Mouse (Mus musculus): ENCODE results near the gene Spns3. TPM values are rescaled to one million over a fixed set of nuclear protein-coding genes. Genes with fewer than 3 reads are reported as not detected.
A peak's percentile ranks its signal among the peaks of the same experiment; 100 is the strongest.

Spns3 gene
- total and polyA plus RNA-seq, 2 experiments from 2014 or later: 0.10 to 0.25 TPM

DNA sequence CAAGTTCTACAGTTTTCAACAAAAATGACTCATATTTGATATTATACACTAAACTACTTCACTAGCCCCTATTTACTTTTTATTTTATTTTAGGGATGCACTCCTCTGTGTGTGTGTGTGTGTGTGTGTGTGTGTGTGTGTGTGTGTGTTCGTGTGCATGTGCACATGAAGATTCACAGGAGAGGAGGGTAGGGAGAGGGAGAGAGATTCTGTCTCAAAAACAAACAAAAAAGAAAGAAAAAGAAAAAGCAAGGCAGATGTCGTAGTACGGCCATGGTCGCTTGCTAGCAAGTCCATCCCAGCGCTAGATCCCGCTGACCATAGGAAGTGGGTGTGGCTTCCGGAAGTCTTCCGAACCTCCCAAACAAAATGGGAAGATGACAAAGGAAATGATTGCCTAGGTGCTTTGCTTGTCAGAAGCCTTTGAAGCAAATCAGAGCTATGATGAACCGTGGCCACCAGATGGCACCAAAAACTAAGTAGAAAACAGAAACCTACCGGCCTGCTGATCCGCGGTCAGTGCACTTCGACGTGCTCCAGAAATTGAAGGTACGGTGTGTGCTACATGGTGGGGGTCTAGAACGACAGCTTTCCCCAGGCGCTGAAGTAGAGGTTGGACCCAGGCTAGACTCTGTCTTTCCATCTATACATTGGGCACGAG lies 20.1 kb upstream of the Spns3 start:
- DNase-seq (ENCODE audit: low spot score) (peak; percentile 93), ATAC-seq (peak; percentile 76)
- H3K36me3 ChIP-seq (ENCODE audit: insufficient read depth, low read length): no peaks in the 10 kb centered on the region
- WGBS: 2% methylated on average over 18 of the region's 18 CpGs
- H3K27me3 ChIP-seq (ENCODE audit: insufficient read depth, low read length): no peaks in the 10 kb centered on the region
- peak overlapping the region; percentile 38; the same call in 1 of the 2 replicates for H3K9ac ChIP-seq (replicated peaks; ENCODE audit: low read length)
- no peaks in the 10 kb centered on the region for H3K4me1 ChIP-seq (ENCODE audit: insufficient read depth, low read length)
- no peaks in the 10 kb centered on the region for H3K9me3 ChIP-seq (ENCODE audit: low read length)
- peak overlapping the region; percentile 51 for H3K4me2 ChIP-seq (ENCODE audit: low read depth, low read length)
- no peak overlapping the region for H3K27ac ChIP-seq
- peak; percentile 91 for TF ChIP-seq CTCF (IDR thresholded peaks at IDR 0.05; ENCODE audit: low read depth)
- peak overlapping the region; percentile 24 for H3K4me3 ChIP-seq (ENCODE audit: low read length)

DNA sequence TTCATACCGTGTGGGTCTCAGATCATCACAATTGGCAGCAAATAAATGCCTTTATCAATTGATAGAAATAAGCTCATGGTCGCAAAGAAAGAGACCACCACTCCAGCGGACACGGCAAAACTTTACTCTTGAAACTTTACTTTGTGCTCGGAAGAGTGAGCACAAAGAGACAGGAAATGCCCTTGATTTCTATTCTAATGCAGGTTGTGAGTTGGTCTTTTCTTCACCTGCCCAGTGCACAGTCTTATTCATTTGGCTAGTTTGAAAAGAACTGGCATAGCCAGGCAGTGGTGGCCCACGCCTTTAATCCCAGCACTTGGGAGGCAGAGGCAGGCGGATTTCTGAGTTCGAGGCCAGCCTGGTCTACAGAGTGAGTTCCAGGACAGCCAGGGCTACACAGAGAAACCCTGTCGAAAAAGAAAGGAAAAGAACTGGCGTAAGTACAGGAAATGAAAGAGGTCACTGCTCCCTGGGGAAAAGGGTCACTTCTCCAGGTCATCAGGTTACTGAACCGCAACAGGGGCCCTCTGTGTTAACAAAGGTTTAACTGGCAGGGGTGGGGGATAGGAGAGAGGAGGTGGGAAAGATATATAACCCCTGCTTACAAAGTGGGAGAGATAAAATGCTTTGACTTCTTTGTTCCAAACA lies 19.5 kb upstream of the Spns3 start:
- Histone ChIP-seq H3K4me2 (ENCODE audit: low read depth, low read length) (peak overlapping the region; percentile 51; the same call in 1 of the 2 replicates), H3K9me3 (ENCODE audit: low read length) (no peaks in the 10 kb centered on the region), H3K4me3 (ENCODE audit: low read length) (no peak overlapping the region; the same call in 1 of the 2 replicates), H3K27me3 (ENCODE audit: insufficient read depth, low read length) (no peaks in the 10 kb centered on the region), H3K27ac (no peak overlapping the region), H3K4me1 (ENCODE audit: insufficient read depth, low read length) (no peaks in the 10 kb centered on the region), H3K36me3 (ENCODE audit: insufficient read depth, low read length) (no peaks in the 10 kb centered on the region), H3K9ac (replicated peaks; ENCODE audit: low read length) (no peak overlapping the region)
- TF ChIP-seq CTCF (IDR thresholded peaks at IDR 0.05; ENCODE audit: low read depth): no peak
- whole genome bisulfite sequencing: 72% methylated on average over 11 of the region's 11 CpGs
- ATAC-seq: no peak
- DNase-seq (ENCODE audit: low spot score): no peak

DNA sequence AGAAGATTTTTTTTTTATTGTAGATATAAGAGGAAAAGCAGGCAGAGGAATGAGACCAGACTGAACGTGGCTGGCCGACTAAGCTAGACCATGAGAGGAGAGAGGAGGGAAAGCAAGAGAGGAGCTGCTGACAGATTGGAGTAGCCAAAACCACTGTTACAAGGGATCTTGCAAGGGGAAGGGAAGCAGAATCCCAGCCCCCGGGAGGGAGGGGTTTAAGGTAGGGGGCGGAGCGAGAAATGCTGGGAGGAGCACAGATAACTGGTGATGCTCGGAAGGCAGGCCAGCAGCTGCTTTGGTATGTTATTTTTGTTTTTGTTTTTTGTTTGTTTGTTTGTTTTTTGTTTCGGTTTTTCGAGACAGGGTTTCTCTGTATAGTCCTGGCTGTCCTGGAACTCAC lies 18.7 kb upstream of the Spns3 start:
- TF ChIP-seq CTCF (IDR thresholded peaks at IDR 0.05; ENCODE audit: low read depth): no peak
- Histone ChIP-seq H3K4me3 (ENCODE audit: low read length) (no peak overlapping the region), H3K36me3 (ENCODE audit: insufficient read depth, low read length) (no peaks in the 10 kb centered on the region), H3K4me1 (ENCODE audit: insufficient read depth, low read length) (no peaks in the 10 kb centered on the region), H3K4me2 (ENCODE audit: low read depth, low read length) (no peak overlapping the region), H3K9me3 (ENCODE audit: low read length) (no peaks in the 10 kb centered on the region), H3K27me3 (ENCODE audit: insufficient read depth, low read length) (no peaks in the 10 kb centered on the region), H3K9ac (replicated peaks; ENCODE audit: low read length) (no peak overlapping the region), H3K27ac (no peak overlapping the region)
- 56% methylated on average over 8 of the region's 8 CpGs for WGBS
- DNase-seq (ENCODE audit: low spot score) (no peak), ATAC-seq (no peak)

DNA sequence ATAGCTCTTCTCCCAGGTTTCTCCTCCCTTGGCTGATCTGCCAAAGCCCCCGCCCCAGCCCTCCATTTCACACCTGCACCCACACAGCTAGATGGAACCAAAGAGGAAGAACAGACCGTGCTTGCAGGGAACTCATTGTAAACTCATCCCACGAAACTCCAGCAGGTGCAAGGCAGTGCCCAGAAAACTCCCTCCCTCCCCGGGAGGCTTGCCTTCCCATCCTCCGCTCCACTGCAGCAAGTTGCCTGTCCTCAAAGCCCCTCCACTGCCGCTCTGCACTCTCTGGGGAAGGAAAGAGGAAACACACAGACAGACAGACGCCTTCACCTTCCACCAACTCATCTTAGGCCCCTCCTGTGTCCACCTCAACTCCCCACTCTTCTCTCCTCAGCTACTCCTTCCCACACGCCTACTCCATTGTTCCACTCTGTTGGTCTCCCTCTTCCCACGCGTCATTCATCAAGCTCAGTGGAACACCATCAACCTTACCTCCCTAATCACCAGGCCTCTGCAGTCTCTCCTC lies 16.6 kb upstream of the Spns3 start:
- H3K4me2 ChIP-seq (ENCODE audit: low read depth, low read length): no peak overlapping the region
- DNase-seq (ENCODE audit: low spot score): no peak
- no peak for TF ChIP-seq CTCF (IDR thresholded peaks at IDR 0.05; ENCODE audit: low read depth)
- H3K27me3 ChIP-seq (ENCODE audit: insufficient read depth, low read length): no peaks in the 10 kb centered on the region
- no peak overlapping the region for H3K9ac ChIP-seq (replicated peaks; ENCODE audit: low read length)
- no peaks in the 10 kb centered on the region for H3K4me1 ChIP-seq (ENCODE audit: insufficient read depth, low read length)
- WGBS: 34% methylated on average over 10 of the region's 10 CpGs
- no peak for ATAC-seq
- H3K36me3 ChIP-seq (ENCODE audit: insufficient read depth, low read length): no peaks in the 10 kb centered on the region
- no peak overlapping the region for H3K4me3 ChIP-seq (ENCODE audit: low read length)
- no peak overlapping the region for H3K27ac ChIP-seq
- H3K9me3 ChIP-seq (ENCODE audit: low read length): no peaks in the 10 kb centered on the region

DNA sequence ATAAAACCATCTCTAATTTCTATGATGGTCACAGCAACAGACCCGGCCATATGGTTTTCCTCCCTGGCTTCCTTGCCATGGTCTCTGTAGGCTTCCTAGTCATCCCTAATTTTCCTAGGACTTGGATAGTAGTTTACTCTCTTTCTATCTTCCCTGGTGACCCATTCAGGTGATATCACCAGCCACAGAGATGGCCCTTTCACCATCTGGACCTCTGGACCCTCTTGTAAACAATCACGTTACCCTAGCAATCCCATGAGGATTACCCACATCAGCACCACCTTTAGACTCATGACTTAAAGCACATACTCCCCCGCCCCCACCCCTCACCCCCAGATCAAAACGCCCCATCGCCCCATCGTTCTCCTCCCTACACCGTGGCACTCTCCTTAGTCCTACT lies 16.0 kb upstream of the Spns3 start:
- TF ChIP-seq CTCF (IDR thresholded peaks at IDR 0.05; ENCODE audit: low read depth): no peak
- H3K36me3 ChIP-seq (ENCODE audit: insufficient read depth, low read length): no peaks in the 10 kb centered on the region
- 76% methylated on average over 7 of the region's 7 CpGs for WGBS
- no peak for DNase-seq (ENCODE audit: low spot score)
- no peaks in the 10 kb centered on the region for H3K27me3 ChIP-seq (ENCODE audit: insufficient read depth, low read length)
- no peaks in the 10 kb centered on the region for H3K9me3 ChIP-seq (ENCODE audit: low read length)
- H3K4me1 ChIP-seq (ENCODE audit: insufficient read depth, low read length): no peaks in the 10 kb centered on the region
- no peak overlapping the region for H3K4me2 ChIP-seq (ENCODE audit: low read depth, low read length)
- H3K9ac ChIP-seq (replicated peaks; ENCODE audit: low read length): no peak overlapping the region
- H3K27ac ChIP-seq: no peak overlapping the region
- no peak overlapping the region for H3K4me3 ChIP-seq (ENCODE audit: low read length)
- ATAC-seq: no peak

DNA sequence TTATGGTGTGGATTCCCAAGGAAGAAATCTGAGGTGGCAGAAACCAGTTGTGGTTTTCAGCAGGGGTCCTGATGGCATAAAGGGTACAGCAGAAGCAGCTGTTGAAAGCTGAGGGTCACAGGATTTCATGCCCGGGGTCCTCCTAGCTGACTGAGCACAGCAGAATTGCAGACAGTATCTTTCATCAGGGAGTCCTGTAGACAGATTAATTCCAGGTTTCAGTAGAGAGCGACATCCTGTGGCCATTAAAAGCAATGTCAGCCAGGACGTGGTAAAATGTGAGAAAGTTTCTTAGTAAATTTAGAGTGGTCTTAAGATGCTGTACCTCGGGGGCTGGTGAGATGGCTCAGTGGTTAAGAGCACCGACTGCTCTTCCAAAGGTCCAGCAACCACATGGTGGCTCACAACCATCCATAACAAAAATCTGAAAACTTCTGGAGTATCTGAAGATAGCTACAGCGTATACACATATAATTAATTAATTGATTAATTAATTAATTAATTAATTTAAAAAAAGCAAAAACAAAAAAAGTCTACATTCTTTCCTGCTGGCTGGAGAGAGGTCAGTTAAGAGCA lies 14.0 kb upstream of the Spns3 start:
- Histone ChIP-seq H3K9ac (replicated peaks; ENCODE audit: low read length) (no peak overlapping the region), H3K27me3 (ENCODE audit: insufficient read depth, low read length) (no peaks in the 10 kb centered on the region), H3K27ac (no peak overlapping the region), H3K36me3 (ENCODE audit: insufficient read depth, low read length) (no peaks in the 10 kb centered on the region), H3K9me3 (ENCODE audit: low read length) (no peaks in the 10 kb centered on the region), H3K4me2 (ENCODE audit: low read depth, low read length) (no peak overlapping the region), H3K4me3 (ENCODE audit: low read length) (no peak overlapping the region), H3K4me1 (ENCODE audit: insufficient read depth, low read length) (no peaks in the 10 kb centered on the region)
- peak; percentile 87 for DNase-seq (ENCODE audit: low spot score)
- peak; percentile 91 for TF ChIP-seq CTCF (IDR thresholded peaks at IDR 0.05; ENCODE audit: low read depth)
- WGBS: 22% methylated on average over 6 of the region's 6 CpGs
- peak; percentile 63; the same call in 1 of the 2 replicates for ATAC-seq
